Mouse (Mus musculus) frontal cortex, postnatal 10 days (tissue): ENCODE data around the gene Il18.
A peak's percentile ranks its signal among the peaks of the same experiment; 100 is the strongest.

Source experiments
- DNase-seq, 2 experiments: peaks; one replicate each; pipeline ENCODE4 v3.0.0; 2022; ENCODE audit warnings: low spot score in 2 of 2, mixed read lengths in 1 of 2

Gene Il18

GRCm38 (mm10) chr9:50554241-50555093 lies at the start of gene Il18:
Il18 (plus strand) TSS chr9:50554827.
- DNase-seq, result peak; percentile 63 to 68

DNA sequence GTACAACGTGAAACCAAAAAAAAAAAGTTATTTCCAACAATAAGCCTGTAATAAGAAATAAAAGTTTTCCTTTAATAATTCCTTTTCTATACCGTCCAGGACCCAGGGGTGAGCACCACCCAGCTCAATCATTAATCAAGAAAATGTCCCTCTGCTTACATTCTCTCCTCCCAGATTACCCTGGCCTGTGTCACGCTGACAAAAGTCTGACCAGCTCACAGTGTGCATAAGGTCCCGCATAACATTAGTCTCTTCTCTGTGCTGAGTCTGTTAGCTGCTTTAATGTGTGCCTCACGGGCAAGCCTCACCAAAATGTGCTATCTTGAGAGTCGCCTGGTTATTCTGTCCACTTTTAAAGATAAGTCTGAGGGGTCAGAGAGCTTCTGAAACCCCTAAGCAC lies 49.2 kb upstream of the Il18 start:
- no peak for DNase-seq

DNA sequence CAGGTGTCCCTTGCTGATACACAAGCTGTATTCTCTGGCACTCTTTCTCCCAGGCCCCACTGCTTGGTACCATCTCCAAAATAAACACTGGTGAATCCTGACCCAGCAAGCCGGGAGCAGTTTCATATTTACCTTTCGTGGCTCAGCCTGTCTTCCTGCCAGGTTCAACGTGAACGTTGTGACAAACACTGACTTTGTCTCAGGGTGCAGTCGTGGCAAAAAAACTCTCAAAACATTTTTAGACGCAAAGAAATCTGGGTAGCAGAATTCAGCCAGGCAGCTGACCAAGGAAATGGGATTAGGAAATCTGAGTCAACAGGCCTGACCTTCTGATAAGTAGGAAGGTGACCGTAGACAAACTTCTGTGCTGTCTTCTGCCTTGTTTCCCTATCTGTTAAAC lies 47.1 kb upstream of the Il18 start:
- no peak for DNase-seq

GRCm38 (mm10) chr9:50515462-50515861 lies 39.2 kb upstream of the Il18 start:
- DNase-seq, result no peak

GRCm38 (mm10) chr9:50518781-50519180 lies 35.8 kb upstream of the Il18 start:
- no peak for DNase-seq

DNA sequence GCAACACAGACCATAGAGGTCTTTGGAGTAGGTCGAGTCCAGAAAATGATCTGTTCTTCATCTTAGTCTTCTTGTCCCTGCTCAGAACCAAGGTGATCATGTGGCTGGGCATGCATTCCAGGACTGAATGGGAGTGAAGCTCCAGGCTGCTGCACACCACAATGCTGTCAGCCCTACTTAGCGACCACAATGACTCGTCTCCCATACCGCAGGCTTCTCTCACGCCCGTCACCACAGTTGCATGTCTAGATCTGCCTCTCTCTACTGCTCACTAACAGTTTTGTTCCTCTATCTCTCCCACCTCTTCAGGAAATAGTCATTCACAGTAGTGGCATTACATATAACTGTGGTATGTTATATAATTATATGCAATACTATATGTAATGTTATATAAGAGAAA lies 33.9 kb upstream of the Il18 start:
- no peak for DNase-seq

DNA sequence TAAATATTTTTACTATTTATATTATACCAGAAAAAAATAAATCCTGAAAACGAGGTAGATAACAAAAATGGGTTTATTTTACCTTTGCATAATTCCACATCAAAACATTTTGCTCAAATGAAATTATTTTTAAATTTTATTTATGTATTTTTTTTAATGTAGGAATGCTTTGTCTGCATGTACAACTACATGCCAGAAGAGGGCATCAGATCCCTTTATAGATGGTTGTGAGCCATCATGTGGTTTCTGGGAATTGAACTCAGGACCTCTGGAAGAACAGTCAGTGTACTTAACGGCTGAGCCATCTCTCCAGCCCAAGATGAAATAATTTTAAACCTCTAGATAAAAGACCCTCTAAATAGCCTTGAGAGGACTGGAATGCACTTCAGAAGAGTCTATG lies 33.1 kb upstream of the Il18 start:
- no peak for DNase-seq

- DNase-seq, result no peak
Measured at GRCm38 (mm10) chr9:50522574-50522973, 32.1 kb upstream of the Il18 start.

- no peak for DNase-seq
Measured at GRCm38 (mm10) chr9:50524936-50525335, 29.7 kb upstream of the Il18 start.

DNA sequence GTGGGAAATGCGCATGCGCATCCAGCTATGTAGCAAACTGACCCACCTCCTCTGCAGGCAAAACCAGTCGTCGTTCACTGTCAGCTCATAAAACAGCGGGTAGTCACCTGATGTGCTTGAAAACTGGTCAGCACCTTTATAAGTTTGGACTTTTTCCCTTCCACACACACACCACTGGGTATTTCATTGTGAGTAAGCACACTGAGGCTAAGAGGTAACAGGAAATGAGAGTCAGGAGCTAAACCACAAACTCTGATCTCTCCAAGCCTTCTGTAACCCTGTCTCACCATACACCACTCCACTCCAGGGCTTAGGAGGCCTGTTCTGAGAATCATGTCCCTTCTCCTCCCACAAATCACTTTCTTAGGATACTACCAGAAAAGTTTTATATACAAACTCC lies 29.0 kb upstream of the Il18 start:
- DNase-seq, result no peak

GRCm38 (mm10) chr9:50527860-50528259 lies 26.8 kb upstream of the Il18 start:
- DNase-seq, result no peak

- DNase-seq, result peak; percentile 93 to 95
Measured at GRCm38 (mm10) chr9:50528293-50528892, 26.2 kb upstream of the Il18 start, which contains the start of gene Pts. Pts (minus strand) TSS chr9:50528724.

- peak in 1 of 2 experiments; percentile 17 for DNase-seq
Measured at GRCm38 (mm10) chr9:50530890-50531289, 23.7 kb upstream of the Il18 start.

DNA sequence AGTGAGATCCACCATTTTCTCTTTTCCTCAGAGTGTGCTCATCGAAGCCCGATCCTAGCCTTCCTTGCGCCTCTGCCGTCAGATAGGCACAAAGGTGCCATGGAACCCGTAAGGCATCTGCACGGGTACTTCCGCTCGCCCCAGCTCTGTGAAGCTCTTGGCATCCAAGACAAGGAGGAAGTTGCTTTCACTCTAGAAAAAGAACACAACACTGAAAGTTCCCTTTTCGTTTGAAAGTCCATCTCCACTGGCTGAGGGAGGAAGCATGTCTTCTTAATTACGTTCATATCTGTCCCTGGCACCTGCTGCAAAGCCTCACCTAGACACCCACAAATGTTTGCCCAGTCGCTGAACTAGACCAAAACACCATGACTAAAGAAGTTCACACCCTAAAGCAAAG lies 21.3 kb upstream of the Il18 start:
- no peak for DNase-seq

DNA sequence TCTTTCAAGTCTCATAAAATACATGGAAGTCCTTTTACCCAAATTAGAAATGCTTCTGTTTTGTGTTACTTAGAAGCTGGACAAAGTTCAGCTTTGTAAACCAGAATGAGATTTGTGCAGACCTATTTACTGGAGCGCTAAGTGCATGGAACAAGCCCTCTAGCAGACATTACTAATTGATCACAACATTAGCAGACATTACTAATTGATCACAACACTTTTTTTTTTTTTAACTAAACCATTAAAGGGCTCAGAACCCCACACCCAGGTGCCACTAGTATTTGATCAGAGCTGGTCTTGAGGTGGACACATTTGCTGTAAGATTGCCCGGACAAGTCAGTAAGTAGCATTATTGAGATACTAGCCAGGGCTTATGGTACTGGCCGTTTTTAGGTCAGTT lies 20.8 kb upstream of the Il18 start:
- no peak for DNase-seq

- no peak for DNase-seq
Measured at GRCm38 (mm10) chr9:50535930-50536329, 18.7 kb upstream of the Il18 start.

DNA sequence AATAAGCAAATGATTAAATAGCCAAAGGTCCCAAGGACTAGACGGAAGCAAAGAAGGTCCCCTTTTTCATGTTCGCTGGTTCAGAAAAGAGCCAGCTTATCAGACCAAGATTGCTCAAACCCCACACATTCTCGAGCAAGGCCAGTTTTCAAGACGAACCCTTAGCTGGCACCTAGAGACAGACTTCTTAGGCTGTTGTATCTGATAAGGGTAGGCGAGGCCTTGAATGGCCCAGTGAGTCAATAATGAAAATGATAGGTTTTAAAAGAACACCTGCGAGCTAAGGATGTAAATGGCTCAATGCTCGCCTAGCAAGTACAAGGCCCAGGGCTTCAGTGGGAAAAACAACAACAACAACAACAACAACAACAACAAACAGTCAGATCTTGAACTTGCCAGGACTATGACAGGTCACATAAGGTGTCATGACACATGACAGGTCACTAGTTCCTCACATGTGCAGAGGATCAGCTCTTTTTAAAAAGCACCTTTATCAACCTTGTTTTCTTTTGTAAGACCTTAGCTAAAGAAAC lies 18.0 kb upstream of the Il18 start:
- DNase-seq, result no peak

GRCm38 (mm10) chr9:50537295-50537694 lies 17.3 kb upstream of the Il18 start:
- DNase-seq, result no peak

- DNase-seq, result no peak
Measured at GRCm38 (mm10) chr9:50540170-50540569, 14.5 kb upstream of the Il18 start.

DNA sequence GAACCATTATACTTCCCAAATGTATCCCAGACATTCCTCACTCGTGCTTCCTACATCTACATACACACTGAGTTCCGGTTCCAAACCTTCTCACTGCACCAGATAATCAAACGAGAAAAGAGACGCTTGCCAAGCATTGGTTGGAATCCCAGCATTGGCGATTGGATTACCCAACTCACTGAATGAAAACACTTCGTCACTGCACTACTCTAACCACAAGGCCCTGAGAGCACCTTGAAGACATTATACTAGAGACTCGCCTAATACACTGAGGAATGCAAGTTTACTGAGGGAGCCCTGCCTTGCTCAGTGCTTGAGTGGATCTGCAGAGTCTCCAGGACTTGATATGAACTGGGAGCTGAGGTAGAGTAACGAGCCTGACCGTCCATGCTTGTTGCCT lies 12.2 kb upstream of the Il18 start:
- DNase-seq, result no peak

DNA sequence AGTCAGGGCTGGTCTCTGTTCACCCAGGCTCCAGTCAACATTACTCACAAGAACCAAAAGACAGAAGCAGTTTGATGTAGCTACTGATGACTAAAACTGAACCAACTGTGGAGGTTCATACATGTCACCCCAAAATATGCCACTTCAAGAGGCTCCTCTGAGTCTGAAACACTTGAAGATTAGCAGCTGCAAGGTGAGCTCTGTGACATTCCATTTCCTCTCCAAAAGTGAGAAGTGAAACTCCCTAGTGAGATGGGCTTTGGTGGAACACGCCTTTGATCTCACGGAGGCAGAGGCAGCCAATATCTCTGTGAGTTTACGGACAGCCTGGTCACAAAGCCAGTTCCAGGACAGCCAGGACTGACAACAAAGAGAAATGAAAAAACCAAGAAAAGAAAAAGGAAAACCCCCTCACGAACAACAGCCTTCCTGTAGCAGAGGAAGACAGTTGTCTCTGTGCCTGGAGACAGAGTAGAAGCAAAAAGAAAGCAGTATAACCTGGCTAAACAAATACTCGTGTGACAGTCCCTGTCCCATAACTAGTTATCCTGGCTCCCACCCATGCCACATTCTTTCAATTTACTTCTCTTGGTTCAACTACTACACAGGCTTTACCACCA lies 6.7 kb upstream of the Il18 start:
- no peak for DNase-seq

GRCm38 (mm10) chr9:50548936-50549335 lies 5.7 kb upstream of the Il18 start:
- no peak for DNase-seq

GRCm38 (mm10) chr9:50552206-50552605 lies 2.4 kb upstream of the Il18 start:
- no peak for DNase-seq
